Mouse (Mus musculus) cerebellum, adult 9-10 months (tissue): ENCODE measurements at regions not wholly inside any gene's neighbourhood (a gene's known extent, or its start where the extent isn't known, plus 50 kb on each side); places are given as distances from the start of the nearest gene placed in this dataset.

Experiments
- DNase-seq: peaks from one replicate; pipeline ENCODE4 v3.0.0; 2022

GRCm38 (mm10) chr10:65845096-65845624 is 1250.8 kb upstream of the Jmjd1c start:
- peak; percentile 93 for DNase-seq

- DNase-seq: peak; percentile 39
Observed at GRCm38 (mm10) chr10:65846136-65846535, 1249.8 kb upstream of the Jmjd1c start.

- peak; percentile 11 for DNase-seq
Observed at GRCm38 (mm10) chr10:65847622-65848021, 1248.3 kb upstream of the Jmjd1c start.

GRCm38 (mm10) chr10:65889881-65890280 is 1206.0 kb upstream of the Jmjd1c start:
- no peak for DNase-seq

- no peak for DNase-seq
Observed at GRCm38 (mm10) chr10:65907571-65907970, 1188.4 kb upstream of the Jmjd1c start.

GRCm38 (mm10) chr10:65912518-65912917 is 1183.4 kb upstream of the Jmjd1c start:
- DNase-seq: no peak

- no peak for DNase-seq
Observed at GRCm38 (mm10) chr10:65932077-65932476, 1163.8 kb upstream of the Jmjd1c start.

GRCm38 (mm10) chr10:65948587-65948986 is 1147.3 kb upstream of the Jmjd1c start:
- no peak for DNase-seq

GRCm38 (mm10) chr10:65962441-65962840 is 1133.5 kb upstream of the Jmjd1c start:
- DNase-seq: no peak

GRCm38 (mm10) chr10:65969770-65970169 is 1126.2 kb upstream of the Jmjd1c start:
- no peak for DNase-seq
